Mouse (Mus musculus) limb, embryonic 12.5 days (tissue): ENCODE data around the gene Rbm31y. TPM values are rescaled to one million over a fixed set of nuclear protein-coding genes. Genes with fewer than 3 reads are reported as not detected.
"Not testable (repeated sequence)": the region's sequence is repeated elsewhere in the genome, so short reads cannot be mapped to it uniquely, and the experiment has no call there.

Experiments
- ATAC-seq: fragments of 200-750 bp; cut with Nextera tagmentation; 2 replicates; pipeline ENCODE4 v1.8.0; 2017; ENCODE audit warnings: low read depth, moderate TSS enrichment; ENCODE audit not compliant: insufficient number of reproducible peaks, insufficient read depth, low FRiP score, low TSS enrichment
- H3K27ac ChIP-seq: fragments of 300-500 bp; sonication (generic); 2 replicates; pipeline ENCODE4 v1.5.1; 2016; ENCODE audit warnings: mild to moderate bottlenecking, moderate library complexity
- H3K27me3 ChIP-seq: fragments of 300-500 bp; sonication (generic); 2 replicates; pipeline ENCODE4 v1.6.1; 2016; ENCODE audit warnings: mild to moderate bottlenecking, moderate library complexity
- H3K36me3 ChIP-seq: fragments of 300-500 bp; sonication (generic); 2 replicates; pipeline ENCODE4 v1.6.1; 2016; ENCODE audit warnings: mild to moderate bottlenecking, moderate library complexity
- H3K4me1 ChIP-seq: fragments of 300-500 bp; sonication (generic); replicated peaks from 2 replicates; pipeline ENCODE4 v1.6.1; 2016
- H3K4me2 ChIP-seq: fragments of 300-500 bp; sonication (generic); 2 replicates; pipeline ENCODE4 v1.6.1; 2016; ENCODE audit warnings: mild to moderate bottlenecking, moderate library complexity
- H3K4me3 ChIP-seq: fragments of 300-500 bp; sonication (generic); replicated peaks from 2 replicates; pipeline ENCODE4 v1.5.1; 2016; ENCODE audit warnings: mild to moderate bottlenecking
- H3K9ac ChIP-seq: fragments of 300-500 bp; sonication (generic); replicated peaks from 2 replicates; pipeline ENCODE4 v1.6.1; 2016; ENCODE audit warnings: mild to moderate bottlenecking, moderate library complexity
- H3K9me3 ChIP-seq: fragments of 300-500 bp; sonication (generic); 2 replicates; pipeline ENCODE4 v1.6.1; 2016; ENCODE audit warnings: mild to moderate bottlenecking, moderate library complexity
- WGBS: fragments of 180-500 bp; shearing (Covaris S2); methylation state at CpG from one replicate; pipeline ENCODE4 v1.1.7; 2016; 5-methylcytosine and 5-hydroxymethylcytosine counted together
- polyA plus RNA-seq: library from polyadenylated mRNA; unstranded; fragments of >200 nt; fragmentation: Nextera tagmentation; extraction: Ambion mirVana; gene quantifications from 2 replicates; pipeline ENCODE4 v1.2.1, GENCODE M21; 2016

Rbm31y gene
- polyA plus RNA-seq: not detected in 2 replicates

DNA sequence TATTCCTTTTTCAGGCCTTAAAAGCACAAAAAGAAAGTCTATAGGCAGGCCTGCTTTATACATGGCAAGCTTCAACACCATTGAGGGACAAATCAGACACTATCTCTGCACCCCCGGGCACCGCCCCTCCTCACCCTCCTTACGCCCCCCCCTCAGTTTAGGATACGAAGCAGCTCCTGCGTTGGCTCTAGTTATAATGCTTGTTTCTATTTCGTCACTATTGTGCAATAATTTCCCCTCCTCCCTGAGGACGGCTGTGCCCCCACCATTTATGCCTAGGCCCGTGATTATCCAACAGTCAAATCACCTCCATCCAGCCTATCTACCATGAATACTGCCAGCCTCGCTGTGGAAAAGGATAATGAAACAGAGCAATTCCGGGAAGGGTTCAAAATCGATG, at the start of gene Rbm31y:
Gene Rbm31y, plus strand, starts transcription at position 301 of the 400 bp plus-strand sequence.
- not testable (repeated sequence) for H3K4me2 ChIP-seq, H3K9ac ChIP-seq, H3K4me1 ChIP-seq, H3K27me3 ChIP-seq, H3K36me3 ChIP-seq, H3K27ac ChIP-seq, H3K4me3 ChIP-seq, H3K9me3 ChIP-seq, ATAC-seq
- no CpG with 5 or more reads among the region's 11 CpGs for WGBS
